Mouse (Mus musculus): ENCODE data around the gene Antxr1. TPM values are rescaled to one million over a fixed set of nuclear protein-coding genes. Genes with fewer than 3 reads are reported as not detected.
A peak's percentile ranks its signal among the peaks of the same experiment; 100 is the strongest.

The Antxr1 gene
- polyA plus RNA-seq, 1 experiment from 2014 or later: 21.1 TPM

- ATAC-seq (ENCODE audit: low FRiP score, low read depth): no peak
- H3K4me2 ChIP-seq (replicated peaks): no peak overlapping the region
- H3K27ac ChIP-seq: no peak overlapping the region
- H3K4me3 ChIP-seq: no peak overlapping the region
- no peak overlapping the region for H3K9ac ChIP-seq
- H3K9me3 ChIP-seq: no peaks in the 10 kb centered on the region
- 74% methylated on average over 7 of the region's 7 CpGs for WGBS
- no peaks in the 10 kb centered on the region for H3K27me3 ChIP-seq
- peaks cover 82% of the 10 kb centered on the region for H3K36me3 ChIP-seq
- peaks cover 33% of the 10 kb centered on the region for H3K4me1 ChIP-seq
These were observed 50.3 kb downstream of the Antxr1 start for GRCm38 (mm10) chr6:87285365-87285749.

- H3K9me3 ChIP-seq: no peaks in the 10 kb centered on the region
- H3K4me3 ChIP-seq: no peak overlapping the region
- H3K27me3 ChIP-seq: no peaks in the 10 kb centered on the region
- H3K36me3 ChIP-seq: peaks cover 82% of the 10 kb centered on the region
- no peak overlapping the region for H3K4me2 ChIP-seq (replicated peaks)
- ATAC-seq (ENCODE audit: low FRiP score, low read depth): no peak
- H3K27ac ChIP-seq: no peak overlapping the region
- WGBS: 66% methylated on average over 11 of the region's 11 CpGs
- H3K4me1 ChIP-seq: peaks cover 36% of the 10 kb centered on the region
- H3K9ac ChIP-seq: no peak overlapping the region
These were observed 50.8 kb downstream of the Antxr1 start for GRCm38 (mm10) chr6:87284716-87285364.

- Histone ChIP-seq H3K36me3 (peaks cover 73% of the 10 kb centered on the region), H3K27ac (0 out of 2 replicates have a peak overlapping the region, but pooled peaks have one; percentile 4), H3K9ac (no peak overlapping the region), H3K4me2 (replicated peaks) (no peak overlapping the region), H3K4me3 (no peak overlapping the region), H3K4me1 (peaks cover 50% of the 10 kb centered on the region), H3K27me3 (no peaks in the 10 kb centered on the region), H3K9me3 (no peaks in the 10 kb centered on the region)
- WGBS: 35% methylated on average over 8 of the region's 8 CpGs
- ATAC-seq (ENCODE audit: low FRiP score, low read depth): no peak
These were observed 53.3 kb downstream of the Antxr1 start for GRCm38 (mm10) chr6:87282346-87282781.

- Histone ChIP-seq H3K9me3 (no peaks in the 10 kb centered on the region), H3K4me1 (peaks cover 56% of the 10 kb centered on the region), H3K36me3 (peaks cover 67% of the 10 kb centered on the region), H3K9ac (no peak overlapping the region), H3K27ac (no peak overlapping the region), H3K4me3 (no peak overlapping the region), H3K27me3 (no peaks in the 10 kb centered on the region), H3K4me2 (replicated peaks) (no peak overlapping the region)
- no peak for ATAC-seq (ENCODE audit: low FRiP score, low read depth)
- 82% methylated on average over 4 of the region's 4 CpGs for WGBS
These were observed 53.9 kb downstream of the Antxr1 start for GRCm38 (mm10) chr6:87281771-87282170.

GRCm38 (mm10) chr6:87278151-87278550, 57.5 kb downstream of the Antxr1 start:
- peaks cover 65% of the 10 kb centered on the region for H3K36me3 ChIP-seq
- no peak overlapping the region for H3K4me2 ChIP-seq (replicated peaks)
- H3K9ac ChIP-seq: no peak overlapping the region
- H3K4me1 ChIP-seq: peaks cover 50% of the 10 kb centered on the region
- peak overlapping the region; percentile 45 for H3K27ac ChIP-seq
- no peak overlapping the region for H3K4me3 ChIP-seq
- no peak for ATAC-seq (ENCODE audit: low FRiP score, low read depth)
- 69% methylated on average over 5 of the region's 5 CpGs for WGBS
- peaks cover 4% of the 10 kb centered on the region; the same call in 1 of the 2 replicates for H3K9me3 ChIP-seq
- H3K27me3 ChIP-seq: no peaks in the 10 kb centered on the region

- no peak overlapping the region for H3K4me3 ChIP-seq
- peaks cover 49% of the 10 kb centered on the region for H3K4me1 ChIP-seq
- H3K9ac ChIP-seq: no peak overlapping the region
- ATAC-seq (ENCODE audit: low FRiP score, low read depth): no peak
- H3K27me3 ChIP-seq: no peaks in the 10 kb centered on the region
- H3K9me3 ChIP-seq: peaks cover 4% of the 10 kb centered on the region; the same call in 1 of the 2 replicates
- peaks cover 59% of the 10 kb centered on the region for H3K36me3 ChIP-seq
- 28% methylated on average over 3 of the region's 3 CpGs for WGBS
- H3K27ac ChIP-seq: peak overlapping the region; percentile 45; the same call in 1 of the 2 replicates
- H3K4me2 ChIP-seq (replicated peaks): no peak overlapping the region
These were observed 58.1 kb downstream of the Antxr1 start for GRCm38 (mm10) chr6:87277527-87277926.

- Histone ChIP-seq H3K36me3 (peaks cover 53% of the 10 kb centered on the region), H3K27ac (peak overlapping the region; percentile 45; the same call in 1 of the 2 replicates)
These were observed 58.7 kb downstream of the Antxr1 start for GRCm38 (mm10) chr6:87276941-87277340.

GRCm38 (mm10) chr6:87274779-87275178, 60.8 kb downstream of the Antxr1 start:
- Histone ChIP-seq H3K9ac (no peak overlapping the region), H3K27ac (no peak overlapping the region), H3K27me3 (no peaks in the 10 kb centered on the region), H3K4me2 (replicated peaks) (no peak overlapping the region), H3K36me3 (peaks cover 46% of the 10 kb centered on the region), H3K4me3 (no peak overlapping the region), H3K9me3 (peaks cover 4% of the 10 kb centered on the region; the same call in 1 of the 2 replicates), H3K4me1 (peaks cover 60% of the 10 kb centered on the region)
- WGBS: 94% methylated on average over 5 of the region's 5 CpGs
- ATAC-seq (ENCODE audit: low FRiP score, low read depth): no peak

More at GRCm38 (mm10) chr6:87276941-87277340, 58.7 kb downstream of the Antxr1 start:
- WGBS: 83% methylated on average over 7 of the region's 7 CpGs
- no peak overlapping the region for H3K4me3 ChIP-seq
- H3K9ac ChIP-seq: no peak overlapping the region
- H3K27me3 ChIP-seq: no peaks in the 10 kb centered on the region
- no peak for ATAC-seq (ENCODE audit: low FRiP score, low read depth)
- peaks cover 49% of the 10 kb centered on the region for H3K4me1 ChIP-seq
- H3K9me3 ChIP-seq: peaks cover 4% of the 10 kb centered on the region; the same call in 1 of the 2 replicates
- no peak overlapping the region for H3K4me2 ChIP-seq (replicated peaks)

GRCm38 (mm10) chr6:87273791-87274190, 61.8 kb downstream of the Antxr1 start:
- WGBS: 54% methylated on average over 3 of the region's 3 CpGs
- H3K36me3 ChIP-seq: peaks cover 46% of the 10 kb centered on the region
- H3K27me3 ChIP-seq: no peaks in the 10 kb centered on the region
- H3K9me3 ChIP-seq: peaks cover 4% of the 10 kb centered on the region; the same call in 1 of the 2 replicates
- ATAC-seq (ENCODE audit: low FRiP score, low read depth): no peak
- no peak overlapping the region for H3K4me3 ChIP-seq
- H3K27ac ChIP-seq: no peak overlapping the region
- no peak overlapping the region for H3K4me2 ChIP-seq (replicated peaks)
- H3K9ac ChIP-seq: no peak overlapping the region
- H3K4me1 ChIP-seq: peaks cover 62% of the 10 kb centered on the region

GRCm38 (mm10) chr6:87273141-87273540, 62.5 kb downstream of the Antxr1 start:
- H3K36me3 ChIP-seq: peaks cover 51% of the 10 kb centered on the region
- no peak overlapping the region for H3K4me3 ChIP-seq
- H3K27ac ChIP-seq: no peak overlapping the region; the same call in 1 of the 2 replicates
- ATAC-seq (ENCODE audit: low FRiP score, low read depth): no peak
- no peaks in the 10 kb centered on the region for H3K27me3 ChIP-seq
- peaks cover 4% of the 10 kb centered on the region; the same call in 1 of the 2 replicates for H3K9me3 ChIP-seq
- no peak overlapping the region for H3K4me2 ChIP-seq (replicated peaks)
- H3K9ac ChIP-seq: no peak overlapping the region
- 82% methylated on average over 4 of the region's 4 CpGs for WGBS
- H3K4me1 ChIP-seq: peaks cover 56% of the 10 kb centered on the region

- ATAC-seq (ENCODE audit: low FRiP score, low read depth): no peak; the same call in 1 of the 2 replicates
- peaks cover 46% of the 10 kb centered on the region for H3K4me1 ChIP-seq
These were observed 63.4 kb downstream of the Antxr1 start for GRCm38 (mm10) chr6:87272202-87272601.

GRCm38 (mm10) chr6:87270452-87270851, 65.2 kb downstream of the Antxr1 start:
- Histone ChIP-seq H3K4me3 (no peak overlapping the region), H3K36me3 (peaks cover 61% of the 10 kb centered on the region), H3K4me2 (replicated peaks) (no peak overlapping the region), H3K9me3 (peaks cover 4% of the 10 kb centered on the region; the same call in 1 of the 2 replicates), H3K9ac (no peak overlapping the region), H3K27ac (peak overlapping the region; percentile 28; the same call in 1 of the 2 replicates), H3K27me3 (no peaks in the 10 kb centered on the region), H3K4me1 (peaks cover 35% of the 10 kb centered on the region)
- WGBS: 17% methylated on average over 7 of the region's 7 CpGs
- ATAC-seq (ENCODE audit: low FRiP score, low read depth): no peak; the same call in 1 of the 2 replicates

More at GRCm38 (mm10) chr6:87272202-87272601, 63.4 kb downstream of the Antxr1 start:
- H3K9me3 ChIP-seq: peaks cover 4% of the 10 kb centered on the region; the same call in 1 of the 2 replicates
- H3K4me3 ChIP-seq: no peak overlapping the region
- H3K27ac ChIP-seq: no peak overlapping the region
- H3K27me3 ChIP-seq: no peaks in the 10 kb centered on the region
- peaks cover 58% of the 10 kb centered on the region for H3K36me3 ChIP-seq
- no peak overlapping the region for H3K9ac ChIP-seq
- 24% methylated on average over 2 of the region's 2 CpGs for WGBS
- no peak overlapping the region for H3K4me2 ChIP-seq (replicated peaks)
